9 mouse cellular contexts compared by ENCODE assay signal in genomic region chr12:86834416-86834772, GRCm38 (mm10). TPM values are rescaled to one million over a fixed set of nuclear protein-coding genes. Genes with fewer than 3 reads are reported as not detected.
DNase-seq lines count a peak whose midpoint lies in the region; ATAC-seq and TF ChIP-seq lines count a peak whose summit lies in the region.
"Had no signal": no experiment of that assay in that cellular context is flagged by ENCODE, and none has a peak within 500 bp of the region (broad histone marks: within the 10 kb centered on the region; RNA-seq: fewer than 3 reads in every experiment).

No protein-coding gene starts in this region.

- H3K4me1 ChIP-seq in lung, embryonic 16.5 days (replicated peaks; ENCODE audit: control insufficient read depth, insufficient read depth, low read length) = peaks cover 59% of the 10 kb centered on the region
- peaks cover 61% of the 10 kb centered on the region for H3K4me1 ChIP-seq in liver, postnatal 0 days (ENCODE audit: insufficient read depth)

- H3K4me2 ChIP-seq in lung, embryonic 16.5 days (ENCODE audit: low read depth, low read length) = no peak overlapping the region
- no peak overlapping the region for H3K4me2 ChIP-seq in liver, postnatal 0 days (ENCODE audit: low read depth, low read length)
- H3K4me2 ChIP-seq: midbrain, embryonic 13.5 days had no signal

- no peaks in the 10 kb centered on the region for H3K9me3 ChIP-seq in lung, embryonic 16.5 days (ENCODE audit: control insufficient read depth, low read length)
- no peaks in the 10 kb centered on the region for H3K9me3 ChIP-seq in liver, postnatal 0 days (ENCODE audit: low read length)
- H3K9me3 ChIP-seq: midbrain, embryonic 13.5 days had no signal

- peak overlapping the region; percentile 60 for H3K27ac ChIP-seq in lung, embryonic 16.5 days (ENCODE audit: low read length)
- H3K27ac ChIP-seq in liver, postnatal 0 days (ENCODE audit: low read depth) = peak overlapping the region; percentile 77
- H3K27ac ChIP-seq: midbrain, embryonic 13.5 days had no signal

- ATAC-seq in lung, embryonic 16.5 days (ENCODE audit: low read depth) = no peak
- peak; percentile 52 for ATAC-seq in common myeloid progenitor, adult 5-6 weeks (replicated peaks; ENCODE audit: low read depth, poor library complexity, severe bottlenecking)
- peak; percentile 40 for ATAC-seq in liver, postnatal 0 days
- ATAC-seq: midbrain, embryonic 13.5 days had no signal

- H3K27me3 ChIP-seq in lung, embryonic 16.5 days (ENCODE audit: control insufficient read depth, insufficient read depth, low read depth, low read length) = no peaks in the 10 kb centered on the region
- H3K27me3 ChIP-seq in liver, postnatal 0 days (ENCODE audit: insufficient read depth, low read length) = no peaks in the 10 kb centered on the region
- H3K27me3 ChIP-seq: midbrain, embryonic 13.5 days had no signal

- no peak overlapping the region for H3K4me3 ChIP-seq in lung, embryonic 16.5 days (ENCODE audit: low read length)
- no peak overlapping the region for H3K4me3 ChIP-seq in liver, postnatal 0 days (ENCODE audit: low read depth, low read length)
- H3K4me3 ChIP-seq: midbrain, embryonic 13.5 days had no signal

- peak; percentile 57 for TF ChIP-seq EP300 in liver, postnatal 0 days (IDR thresholded peaks at IDR 0.05; ENCODE audit: low read depth)

- no peak for TF ChIP-seq CTCF in liver, postnatal 0 days (IDR thresholded peaks at IDR 0.05; ENCODE audit: low read depth)

- H3K36me3 ChIP-seq in lung, embryonic 16.5 days (ENCODE audit: control insufficient read depth, insufficient read depth, low read length) = no peaks in the 10 kb centered on the region
- no peaks in the 10 kb centered on the region for H3K36me3 ChIP-seq in liver, postnatal 0 days (replicated peaks; ENCODE audit: insufficient read depth, low read length)
- H3K36me3 ChIP-seq: midbrain, embryonic 13.5 days had no signal

- H3K9ac ChIP-seq in lung, embryonic 16.5 days (ENCODE audit: low read length) = no peak overlapping the region
- H3K9ac ChIP-seq in liver, postnatal 0 days (replicated peaks) = 0 out of 2 replicates have a peak overlapping the region, but pooled peaks have one; percentile 35
- H3K9ac ChIP-seq: midbrain, embryonic 13.5 days had no signal

- WGBS in lung, embryonic 16.5 days = 59% methylated on average over 3 of the region's 3 CpGs
- 25% methylated on average over 3 of the region's 3 CpGs for WGBS in liver, postnatal 0 days (ENCODE audit: insufficient replicate concordance)

- DNase-seq in lung, postnatal 14 days = no peak
- peak; percentile 46 for DNase-seq in liver, postnatal 0 days
- DNase-seq in thymus, postnatal 14 days = peak; percentile 66
- no peak for DNase-seq in cerebellum, adult 9-11 months
- DNase-seq in retina, postnatal 1 day = no peak
- no peak for DNase-seq in cerebellum, adult 11 months

RNA-seq across cellular contexts. Expression of gene Irf2bpl, which starts 50.2 kb away (rescaled TPM):
- 28.8 and 34.2 TPM in 2 replicates for polyA plus RNA-seq in lung, embryonic 16.5 days (2015; fragmentation: Nextera tagmentation; extraction: Ambion mirVana)
- total RNA-seq in common myeloid progenitor, adult 5-6 weeks (2017) = 1.9 and 3.6 TPM in 2 replicates
- 5.0 and 5.3 TPM in 2 replicates for polyA plus RNA-seq in liver, postnatal 0 days (2015; fragmentation: Nextera tagmentation; extraction: Ambion mirVana)

Comparison
In these comparisons a context has a peak if more than half of its experiments do, and no peak if none do; other contexts are left out.
1. DNase-seq: peak in liver, postnatal 0 days (single experiment) and thymus, postnatal 14 days (single experiment); none in lung, postnatal 14 days (single experiment), cerebellum, adult 9-11 months (single experiment), retina, postnatal 1 day (single experiment) and cerebellum, adult 11 months (single experiment).